Mouse (Mus musculus) brain, embryonic 14.5 days (tissue): ENCODE measurements around the gene Ccdc114.

ENCODE experiments used
- CTCF ChIP-seq: fragments of 200-500 bp; IDR thresholded peaks from 2 replicates; pipeline ENCODE4 v1.5.1; 2012; ENCODE audit warnings: inconsistent platforms, mild to moderate bottlenecking, moderate library complexity, borderline replicate concordance; ENCODE audit not compliant: insufficient read depth, insufficient read length; ENCODE audit errors: extremely low read depth
- POLR2A ChIP-seq: fragments of 200-500 bp; IDR thresholded peaks from 2 replicates; pipeline ENCODE4 v1.6.1; 2012; ENCODE audit warnings: mild to moderate bottlenecking, inconsistent platforms, borderline replicate concordance; ENCODE audit not compliant: poor library complexity, insufficient read depth, insufficient read length, severe bottlenecking; ENCODE audit errors: extremely low read depth

- TF ChIP-seq POLR2A (no peak), CTCF (no peak)
These were observed 4.9 kb downstream of the Ccdc114 start for GRCm38 (mm10) chr7:45928626-45929295.
